Mouse (Mus musculus): ENCODE results near the gene Kitl. TPM values are rescaled to one million over a fixed set of nuclear protein-coding genes. Genes with fewer than 3 reads are reported as not detected.
A peak's percentile ranks its signal among the peaks of the same experiment; 100 is the strongest.

Kitl gene
- polyA plus RNA-seq, 1 experiment from 2014 or later = 3.2 TPM

DNA sequence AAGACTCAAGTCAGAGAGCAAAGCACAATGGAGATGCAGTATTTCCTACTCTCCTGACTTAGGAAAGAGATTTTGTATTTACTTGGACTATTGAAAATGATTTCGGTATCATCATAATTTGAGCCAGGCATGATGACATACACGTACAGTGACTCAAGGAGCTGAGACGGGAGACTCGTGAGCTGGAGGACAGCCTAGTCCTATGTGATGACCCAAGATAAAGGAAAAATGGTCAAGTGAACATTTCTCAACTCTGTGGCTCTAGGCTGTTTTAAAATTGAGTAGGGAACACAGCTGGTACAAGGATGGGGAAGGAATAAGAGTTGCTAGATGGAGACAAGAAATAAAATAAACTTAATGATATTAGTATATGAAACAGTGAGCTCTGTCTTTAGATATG lies 37.0 kb downstream of the Kitl start:
- CTCF ChIA-PET = interaction anchor here (2.5 kb wide), 1 partner anchor 13 kb away, joined by 7 read pairs; no protein-coding TSS in a partner anchor
- POLR2A ChIA-PET = no interaction called here
- ATAC-seq = no peak

DNA sequence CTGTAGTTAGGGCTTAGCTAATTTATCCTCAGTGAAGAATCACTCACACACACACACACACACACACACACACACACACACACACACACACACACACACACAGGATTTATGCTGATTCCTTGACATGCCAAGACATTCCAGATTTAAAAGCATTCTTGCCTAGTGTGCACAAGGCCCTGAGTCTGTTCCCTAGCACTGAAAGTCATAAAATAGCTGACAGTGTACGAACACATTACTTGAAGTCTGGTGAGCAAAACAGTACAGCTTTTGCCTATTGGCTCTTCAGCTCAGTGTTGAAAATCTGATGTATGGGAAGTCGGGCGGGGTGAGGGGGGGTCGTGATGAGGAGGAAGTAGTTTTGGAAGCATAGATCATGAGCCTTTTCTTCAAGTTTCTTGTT lies 37.5 kb downstream of the Kitl start:
- no peak for ATAC-seq
- in situ Hi-C loops (cut with MboI; ENCODE audit: low pct_unique_long_range_greater_than_20kb) = no loop called here
- CTCF ChIA-PET = interaction anchor here (2.5 kb wide), 1 partner anchor 13 kb away, joined by 7 read pairs; no protein-coding TSS in a partner anchor
- no peak for DNase-seq (ENCODE audit: low read depth, low spot score)
- H3K27me3 ChIP-seq = no peaks in the 10 kb centered on the region
- TF ChIP-seq CTCF (IDR thresholded peaks at IDR 0.05) = no peak
- POLR2A ChIA-PET = no interaction called here

More for the DNA sequence above, 37.0 kb downstream of the Kitl start:
- in situ Hi-C loops (cut with MboI; ENCODE audit: low pct_unique_long_range_greater_than_20kb) = no loop called here
- no peaks in the 10 kb centered on the region for H3K27me3 ChIP-seq
- TF ChIP-seq CTCF (IDR thresholded peaks at IDR 0.05) = no peak
- DNase-seq (ENCODE audit: low read depth, low spot score) = no peak

DNA sequence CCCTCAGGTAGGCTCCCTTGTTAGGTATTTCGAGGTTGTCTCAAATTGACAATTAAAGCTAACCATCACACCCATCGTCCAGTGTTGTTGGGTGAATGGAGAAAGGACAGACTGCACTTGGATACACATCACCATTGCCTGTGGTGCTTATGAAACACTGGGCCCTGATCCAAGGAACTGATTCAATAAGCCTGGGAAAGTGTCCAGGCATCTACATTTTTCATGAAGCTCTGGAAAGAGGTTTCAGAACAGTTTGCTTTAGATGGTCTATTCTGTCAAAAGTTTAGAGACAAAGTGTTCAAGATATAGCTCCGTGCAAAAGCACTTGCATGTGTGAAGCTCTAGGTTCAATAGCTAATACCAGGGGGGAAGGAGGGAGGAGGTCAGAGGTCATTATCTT lies 38.6 kb downstream of the Kitl start:
- no peak for DNase-seq (ENCODE audit: low read depth, low spot score)
- no peak for TF ChIP-seq CTCF (IDR thresholded peaks at IDR 0.05)
- POLR2A ChIA-PET = no interaction called here

DNA sequence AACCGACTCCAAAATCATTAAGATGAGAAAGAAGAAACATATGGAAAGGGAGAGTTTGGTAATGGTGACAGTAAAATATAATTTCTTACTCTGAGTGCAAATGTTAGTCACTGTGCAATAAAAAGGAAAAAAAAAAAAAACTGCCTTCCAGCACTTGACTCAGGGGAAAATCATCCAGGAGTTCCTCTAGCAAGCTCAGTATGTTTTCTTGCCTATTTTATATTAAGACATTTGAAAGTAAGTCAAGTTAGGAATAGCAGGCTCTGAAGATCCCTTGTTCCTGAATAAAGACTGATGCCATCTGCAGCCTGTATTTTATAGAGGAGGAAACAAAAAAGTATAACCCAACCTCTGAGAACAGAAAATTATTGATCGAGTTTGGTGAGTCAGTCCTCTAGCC lies 39.7 kb downstream of the Kitl start:
- DNase-seq (ENCODE audit: low read depth, low spot score) (no peak), ATAC-seq (no peak)
- ChIA-PET POLR2A (no interaction called here), CTCF (no interaction called here)
- H3K27me3 ChIP-seq = no peaks in the 10 kb centered on the region
- in situ Hi-C loops (cut with MboI; ENCODE audit: low pct_unique_long_range_greater_than_20kb) = no loop called here
- TF ChIP-seq CTCF (IDR thresholded peaks at IDR 0.05) = no peak

More for the DNA sequence above, 38.6 kb downstream of the Kitl start:
- H3K27me3 ChIP-seq = no peaks in the 10 kb centered on the region
- in situ Hi-C loops (cut with MboI; ENCODE audit: low pct_unique_long_range_greater_than_20kb) = no loop called here
- CTCF ChIA-PET = interaction anchor here (2.5 kb wide), 1 partner anchor 14 kb away, joined by 7 read pairs; no protein-coding TSS in a partner anchor
- ATAC-seq = no peak

DNA sequence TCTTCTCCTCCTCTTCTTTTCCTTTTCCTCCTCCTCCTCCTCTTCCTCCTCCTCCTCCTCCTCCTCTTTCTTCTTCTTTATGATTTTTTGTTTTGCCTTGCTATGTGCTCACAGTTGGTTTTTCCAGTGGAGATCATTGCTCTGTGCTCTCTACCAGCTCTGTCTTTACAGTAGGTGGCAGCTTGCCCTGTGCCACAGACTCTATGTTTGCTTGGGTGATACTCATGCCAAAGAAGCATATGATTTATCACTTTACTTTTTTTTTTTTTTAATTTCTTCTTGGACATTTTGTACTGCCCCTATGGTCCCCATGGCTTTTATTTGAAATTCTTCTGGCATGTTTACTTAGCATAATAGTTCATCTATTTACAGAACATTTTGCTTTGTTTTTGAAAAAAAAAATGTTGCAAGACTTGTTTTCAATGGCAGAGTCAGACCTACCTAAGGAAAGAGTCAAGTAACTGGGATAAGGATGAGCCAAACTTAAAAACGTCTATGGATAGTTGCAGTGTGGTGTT lies 41.7 kb downstream of the Kitl start:
- no peaks in the 10 kb centered on the region for H3K27me3 ChIP-seq
- DNase-seq (ENCODE audit: low read depth, low spot score) (no peak), ATAC-seq (no peak)
- in situ Hi-C loops (cut with MboI; ENCODE audit: low pct_unique_long_range_greater_than_20kb) = no loop called here
- ChIA-PET POLR2A (interaction anchor here (0.6 kb wide), 1 partner anchor 16 kb away, joined by 3 read pairs; no protein-coding TSS in a partner anchor), CTCF (no interaction called here)
- no peak for TF ChIP-seq CTCF (IDR thresholded peaks at IDR 0.05)

DNA sequence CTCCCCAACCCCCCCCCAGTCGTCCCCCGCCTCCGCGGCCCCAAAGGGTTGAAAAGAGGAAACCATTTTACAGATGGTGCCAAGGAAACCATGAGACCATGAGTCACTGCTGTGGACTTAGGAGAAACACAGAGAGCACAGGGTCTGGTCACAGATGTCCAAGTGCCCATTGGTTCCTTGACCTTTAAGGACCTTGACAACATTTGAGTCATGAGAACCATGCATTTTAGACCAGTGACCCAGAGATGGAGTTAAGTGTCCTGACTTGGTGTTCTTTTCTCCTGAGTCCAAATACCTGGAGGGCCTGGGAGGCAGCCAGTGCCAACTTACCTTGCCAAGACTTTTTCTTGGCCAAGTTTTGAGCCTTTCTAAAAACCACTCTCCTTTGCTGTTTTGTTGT lies 43.9 kb downstream of the Kitl start:
- no peaks in the 10 kb centered on the region for H3K27me3 ChIP-seq
- DNase-seq (ENCODE audit: low read depth, low spot score) (no peak), ATAC-seq (no peak)
- ChIA-PET POLR2A (no interaction called here), CTCF (no interaction called here)
- in situ Hi-C loops (cut with MboI; ENCODE audit: low pct_unique_long_range_greater_than_20kb) = no loop called here
- TF ChIP-seq CTCF (IDR thresholded peaks at IDR 0.05) = no peak

DNA sequence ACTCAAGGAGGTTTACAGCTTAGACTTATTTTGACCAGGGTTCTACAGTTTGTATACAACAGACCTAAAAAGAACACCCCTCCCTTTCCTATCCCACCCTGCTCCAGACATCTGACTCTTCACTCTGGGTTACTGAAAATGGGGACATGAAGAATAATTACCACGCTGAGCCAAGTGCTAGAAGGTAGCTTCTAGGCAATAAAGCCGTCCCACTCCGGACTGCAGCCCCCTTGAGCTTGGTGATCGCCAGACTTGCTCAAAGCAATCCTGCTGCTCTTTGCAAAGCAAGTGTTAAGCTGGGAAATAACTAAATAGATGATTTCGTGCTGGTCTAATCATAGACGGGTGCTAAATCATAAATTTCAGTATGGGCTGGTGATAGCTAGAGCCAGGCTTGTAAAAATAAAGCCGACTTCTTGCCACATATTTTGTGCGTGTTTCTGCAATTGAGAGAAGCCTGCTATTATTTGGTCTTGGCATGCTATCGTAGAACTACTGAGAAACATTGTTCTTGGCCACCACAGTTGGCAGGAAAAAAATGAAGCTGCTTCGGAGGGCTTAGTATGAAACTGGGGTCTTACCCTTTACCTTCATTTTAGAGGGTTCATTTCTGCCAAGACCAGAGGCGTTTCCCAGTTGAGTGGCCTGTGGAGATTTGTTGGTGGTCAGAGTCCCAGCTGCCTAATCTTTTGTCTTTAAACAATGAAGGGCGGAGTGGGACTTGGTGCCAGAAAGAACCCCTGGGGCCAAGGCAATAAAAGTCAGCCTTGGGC lies 50.3 kb downstream of the Kitl start:
- no peak for DNase-seq (ENCODE audit: low read depth, low spot score)
- TF ChIP-seq CTCF (IDR thresholded peaks at IDR 0.05) = no peak
- CTCF ChIA-PET = interaction anchor here (1.1 kb wide), 1 partner anchor 23 kb away, joined by 3 read pairs; no protein-coding TSS in a partner anchor
- no peaks in the 10 kb centered on the region for H3K27me3 ChIP-seq
- in situ Hi-C loops (cut with MboI; ENCODE audit: low pct_unique_long_range_greater_than_20kb) = no loop called here
- POLR2A ChIA-PET = no interaction called here
- ATAC-seq = no peak

DNA sequence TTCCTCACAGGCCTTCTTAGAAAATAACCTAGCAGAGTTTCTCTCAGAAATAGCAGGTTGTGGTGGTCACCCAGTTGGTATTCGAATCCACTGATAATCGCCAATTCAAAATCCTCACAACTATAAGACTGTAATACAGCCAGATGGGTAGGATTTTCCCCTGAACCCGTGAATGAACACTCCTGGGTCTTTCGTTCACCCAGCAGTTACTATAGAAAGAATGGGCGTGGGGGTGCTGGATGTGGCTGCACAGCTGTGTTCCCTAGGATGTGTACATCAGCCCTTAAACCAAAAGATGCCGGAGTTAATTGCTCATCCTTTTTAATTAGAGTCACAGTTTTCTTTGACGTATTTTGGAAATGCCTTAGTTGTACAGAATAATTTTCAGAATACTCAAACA lies 50.9 kb downstream of the Kitl start:
- no peaks in the 10 kb centered on the region for H3K27me3 ChIP-seq
- TF ChIP-seq CTCF (IDR thresholded peaks at IDR 0.05) = no peak
- DNase-seq (ENCODE audit: low read depth, low spot score) (no peak), ATAC-seq (no peak)
- POLR2A ChIA-PET = no interaction called here
- in situ Hi-C loops (cut with MboI; ENCODE audit: low pct_unique_long_range_greater_than_20kb) = no loop called here
- CTCF ChIA-PET = interaction anchor here (1.1 kb wide), 1 partner anchor 22 kb away, joined by 3 read pairs; no protein-coding TSS in a partner anchor

DNA sequence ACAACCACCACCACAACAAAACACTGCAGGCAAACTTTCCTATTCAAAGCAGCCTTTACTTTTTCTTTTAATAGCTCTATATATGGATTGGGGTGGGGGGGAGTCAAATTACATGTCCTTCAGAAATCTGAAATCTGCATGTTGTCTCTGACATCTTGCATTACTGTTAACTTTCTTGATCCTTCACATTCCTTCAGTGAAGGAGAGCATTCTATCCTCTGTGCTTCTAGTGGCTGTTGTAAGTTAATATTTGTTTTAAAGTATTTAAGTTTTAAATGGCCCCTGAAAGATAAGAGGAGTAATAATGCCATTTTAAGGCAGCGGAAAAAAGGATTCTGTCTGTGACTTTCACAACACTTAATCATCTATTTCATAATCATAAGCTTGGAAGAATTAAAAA lies 57.2 kb downstream of the Kitl start:
- DNase-seq (ENCODE audit: low read depth, low spot score) (no peak), ATAC-seq (no peak)
- ChIA-PET CTCF (interaction anchor here (0.7 kb wide), 1 partner anchor 245 kb away, joined by 3 read pairs; no protein-coding TSS in a partner anchor), POLR2A (interaction anchor here (0.7 kb wide), 2 partner anchors 15 to 41 kb away, joined by 3 to 4 read pairs; no protein-coding TSS in a partner anchor)
- H3K27me3 ChIP-seq = no peaks in the 10 kb centered on the region
- in situ Hi-C loops (cut with MboI; ENCODE audit: low pct_unique_long_range_greater_than_20kb) = no loop called here
- no peak for TF ChIP-seq CTCF (IDR thresholded peaks at IDR 0.05)

DNA sequence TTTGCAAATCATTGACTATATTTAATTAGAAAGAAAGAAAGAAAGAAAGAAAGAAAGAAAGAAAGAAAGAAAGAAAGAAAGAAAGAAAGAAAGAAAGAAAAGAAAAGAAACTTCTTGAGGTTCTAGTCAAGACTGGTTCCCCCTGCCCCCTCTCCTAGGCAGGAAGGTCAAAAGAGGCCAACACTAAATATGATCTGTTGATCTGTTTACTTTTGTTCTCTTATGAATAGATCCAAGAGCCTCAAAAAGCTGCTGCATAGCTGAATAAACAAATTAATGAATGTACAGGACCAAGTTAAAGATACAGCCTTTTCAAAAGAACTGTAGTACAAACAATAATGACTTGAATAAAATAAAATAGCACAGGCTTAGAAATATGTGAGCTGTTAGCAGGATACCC lies 57.7 kb downstream of the Kitl start:
- DNase-seq (ENCODE audit: low read depth, low spot score) = no peak

DNA sequence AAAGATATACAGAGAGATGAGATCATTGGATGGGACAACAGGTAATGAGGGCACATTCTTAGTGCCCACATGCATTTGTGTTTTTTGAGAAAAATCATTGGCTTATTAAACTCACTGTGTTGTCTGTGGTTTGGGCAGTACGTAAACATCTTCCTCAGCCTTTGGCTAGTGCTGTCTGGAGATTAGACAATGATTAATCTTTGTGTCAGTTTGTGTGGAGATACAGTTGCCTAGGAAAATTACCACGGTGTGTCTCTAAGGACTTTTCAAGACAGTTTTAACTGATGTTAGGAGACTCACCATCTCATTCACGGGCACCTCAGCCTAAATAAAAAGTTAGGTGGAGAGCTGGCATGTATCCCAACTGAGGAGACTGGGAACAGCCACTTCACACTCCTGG lies 85.7 kb downstream of the Kitl start:
- ATAC-seq (peak; percentile 65), DNase-seq (ENCODE audit: low read depth, low spot score) (no peak)
- no peaks in the 10 kb centered on the region for H3K27me3 ChIP-seq
- POLR2A ChIA-PET = no interaction called here
- no peak for TF ChIP-seq CTCF (IDR thresholded peaks at IDR 0.05)
- in situ Hi-C loops (cut with MboI; ENCODE audit: low pct_unique_long_range_greater_than_20kb) = no loop called here
- CTCF ChIA-PET = no interaction called here

More for the DNA sequence above, 57.7 kb downstream of the Kitl start:
- CTCF ChIA-PET = no interaction called here
- in situ Hi-C loops (cut with MboI; ENCODE audit: low pct_unique_long_range_greater_than_20kb) = no loop called here
- no peak for ATAC-seq
- POLR2A ChIA-PET = interaction anchor here (0.7 kb wide), 2 partner anchors 15 to 42 kb away, joined by 3 to 4 read pairs; no protein-coding TSS in a partner anchor
- TF ChIP-seq CTCF (IDR thresholded peaks at IDR 0.05) = no peak
- no peaks in the 10 kb centered on the region for H3K27me3 ChIP-seq
